Mouse (Mus musculus) stomach, postnatal 0 days (tissue): ENCODE results near the gene Ccdc63. TPM values are rescaled to one million over a fixed set of nuclear protein-coding genes. Genes with fewer than 3 reads are reported as not detected.

Source experiments
- ATAC-seq: fragments of 200-750 bp; cut with Nextera tagmentation; 2 replicates; pipeline ENCODE4 v1.8.0; 2017; ENCODE audit not compliant: low FRiP score, low TSS enrichment
- DNase-seq: peaks from one replicate; pipeline ENCODE4 v3.0.0-alpha.2; 2016; ENCODE audit warnings: low spot score
- H3K27ac ChIP-seq: fragments of 300-500 bp; sonication (generic); replicated peaks from 2 replicates; pipeline ENCODE4 v1.5.1; 2014; ENCODE audit warnings: mild to moderate bottlenecking, control low read depth
- H3K27me3 ChIP-seq: fragments of 300-500 bp; sonication (generic); 2 replicates; pipeline ENCODE4 v1.6.1; 2014; ENCODE audit warnings: low read length; ENCODE audit not compliant: control insufficient read depth, insufficient read depth
- H3K36me3 ChIP-seq: fragments of 300-500 bp; sonication (generic); 2 replicates; pipeline ENCODE4 v1.6.1; 2014; ENCODE audit warnings: low read length, mixed read lengths; ENCODE audit not compliant: control insufficient read depth, insufficient read depth
- H3K4me1 ChIP-seq: fragments of 300-500 bp; sonication (generic); replicated peaks from 2 replicates; pipeline ENCODE4 v1.6.1; 2014; ENCODE audit warnings: antibody characterized with exemption; ENCODE audit not compliant: control insufficient read depth, insufficient read depth
- H3K4me2 ChIP-seq: fragments of 300-500 bp; sonication (generic); replicated peaks from 2 replicates; pipeline ENCODE4 v1.6.1; 2014; ENCODE audit warnings: low read depth, mild to moderate bottlenecking, control low read depth, moderate library complexity
- H3K4me3 ChIP-seq: fragments of 300-500 bp; sonication (generic); 2 replicates; pipeline ENCODE4 v1.5.1; 2014; ENCODE audit warnings: low read depth, low read length, control low read depth
- H3K9ac ChIP-seq: fragments of 300-500 bp; sonication (generic); 2 replicates; pipeline ENCODE4 v1.6.1; 2014; ENCODE audit warnings: mild to moderate bottlenecking, low read length, control low read depth, mixed read lengths
- H3K9me3 ChIP-seq: fragments of 300-500 bp; sonication (generic); 2 replicates; pipeline ENCODE4 v1.6.1; 2016; ENCODE audit warnings: low read length; ENCODE audit not compliant: control insufficient read depth
- CTCF ChIP-seq: IDR thresholded peaks from 2 replicates; pipeline ENCODE4 v1.5.1; 2016; ENCODE audit warnings: antibody characterized with exemption, low read depth, mild to moderate bottlenecking, moderate library complexity
- EP300 ChIP-seq: optimal IDR thresholded peaks from 2 replicates; pipeline ENCODE3; 2016; ENCODE audit warnings: antibody characterized with exemption
- WGBS: fragments of 180-500 bp; shearing (Covaris S2); extraction: QIAGEN DNeasy Blood & Tissue Kit; methylation state at CpG from one replicate; pipeline ENCODE4 v1.1.7; 2014; 5-methylcytosine and 5-hydroxymethylcytosine counted together
- polyA plus RNA-seq: library from polyadenylated mRNA; unstranded; fragments of >200 nt; fragmentation: Nextera tagmentation; extraction: Ambion mirVana; gene quantifications from 2 replicates; pipeline ENCODE4 v1.2.1, GENCODE M21; 2015

Gene Ccdc63
- polyA plus RNA-seq, 1 experiment from 2014 or later = 0.07 TPM

DNA sequence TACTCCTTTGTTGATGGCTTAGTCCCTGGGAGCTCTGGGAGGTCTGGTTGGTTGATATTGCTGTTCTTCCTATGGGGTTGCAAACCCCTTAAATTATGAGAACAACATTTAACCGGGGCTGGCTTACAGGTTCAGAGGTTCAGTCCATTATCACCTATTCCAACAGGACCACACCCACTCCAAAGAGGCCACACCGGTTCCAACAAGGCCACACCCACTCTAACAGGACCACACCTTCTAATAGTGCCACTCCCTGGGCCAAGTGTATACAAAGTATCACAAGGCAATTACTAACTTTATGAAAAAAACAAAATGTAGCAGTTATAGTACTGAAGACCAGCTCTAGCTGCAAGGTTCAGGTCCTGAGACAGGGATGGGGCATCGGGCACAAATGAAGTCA is 56.2 kb downstream of the Ccdc63 start:
- no peaks in the 10 kb centered on the region for H3K4me1 ChIP-seq
- 49% methylated on average over 3 of the region's 3 CpGs for WGBS
- H3K36me3 ChIP-seq = no peaks in the 10 kb centered on the region
- no peak overlapping the region for H3K27ac ChIP-seq
- no peak overlapping the region for H3K9ac ChIP-seq
- H3K4me2 ChIP-seq = no peak overlapping the region
- peak; percentile 81 for ATAC-seq
- H3K27me3 ChIP-seq = no peaks in the 10 kb centered on the region
- TF ChIP-seq CTCF = no peak
- no peak for TF ChIP-seq EP300
- H3K9me3 ChIP-seq = no peaks in the 10 kb centered on the region
- DNase-seq = peak; percentile 61
- H3K4me3 ChIP-seq = no peak overlapping the region

- no peaks in the 10 kb centered on the region for H3K27me3 ChIP-seq
- no peaks in the 10 kb centered on the region for H3K9me3 ChIP-seq
- WGBS = 77% methylated on average over 2 of the region's 2 CpGs
- no peak overlapping the region for H3K9ac ChIP-seq
- TF ChIP-seq CTCF = no peak
- TF ChIP-seq EP300 = no peak
- H3K4me3 ChIP-seq = no peak overlapping the region
- no peak for DNase-seq
- ATAC-seq = no peak
- no peaks in the 10 kb centered on the region for H3K4me1 ChIP-seq
- H3K27ac ChIP-seq = no peak overlapping the region
- H3K4me2 ChIP-seq = no peak overlapping the region
- H3K36me3 ChIP-seq = no peaks in the 10 kb centered on the region
Observed at GRCm38 (mm10) chr5:122083282-122083681, 57.3 kb downstream of the Ccdc63 start.

DNA sequence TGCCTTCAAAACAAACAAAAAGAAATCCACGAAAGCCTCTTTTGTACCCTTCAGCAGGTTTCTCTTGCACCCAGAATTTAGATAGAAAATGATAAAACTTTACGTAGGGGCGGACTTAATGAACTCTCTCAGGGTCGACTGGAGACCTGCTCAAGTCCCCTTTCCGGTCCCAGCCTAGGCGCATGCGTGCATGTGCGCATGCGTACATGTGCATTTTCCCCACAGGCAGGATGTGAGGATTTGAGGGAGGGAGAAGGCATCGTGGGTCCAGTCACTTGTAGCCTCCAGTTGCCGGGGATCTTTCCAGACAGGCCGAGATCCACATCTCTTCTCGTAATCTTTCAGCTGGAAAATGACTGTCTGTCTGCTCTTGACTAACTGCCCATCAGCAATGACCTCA is 59.2 kb downstream of the Ccdc63 start:
- Histone ChIP-seq H3K4me1 (no peaks in the 10 kb centered on the region), H3K36me3 (no peaks in the 10 kb centered on the region), H3K27ac (no peak overlapping the region), H3K9ac (no peak overlapping the region), H3K4me3 (no peak overlapping the region), H3K27me3 (no peaks in the 10 kb centered on the region), H3K4me2 (no peak overlapping the region), H3K9me3 (no peaks in the 10 kb centered on the region)
- 87% methylated on average over 13 of the region's 13 CpGs for WGBS
- ATAC-seq (no peak), DNase-seq (no peak)
- no peak for TF ChIP-seq CTCF
- no peak for TF ChIP-seq EP300

DNA sequence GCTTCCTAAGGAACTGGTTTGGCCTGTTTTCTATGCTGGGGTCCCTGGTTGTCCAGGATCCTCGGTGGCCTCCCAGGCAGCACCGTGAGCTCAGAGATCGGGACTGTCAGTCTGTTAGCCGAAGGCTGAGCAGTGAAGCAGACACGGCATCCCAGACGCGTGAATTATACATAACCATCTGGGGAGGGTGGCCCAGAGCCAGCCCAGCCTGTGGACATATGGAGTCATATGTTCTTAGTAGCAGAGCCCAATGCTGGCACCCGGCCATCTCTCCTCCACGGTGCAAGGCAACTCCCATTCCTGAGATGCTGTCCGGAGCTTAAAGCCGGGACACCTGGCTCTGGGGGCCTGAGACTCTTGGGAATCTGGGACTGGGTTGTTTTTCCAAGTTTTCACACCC is 59.7 kb downstream of the Ccdc63 start:
- Histone ChIP-seq H3K4me1 (no peaks in the 10 kb centered on the region), H3K27me3 (no peaks in the 10 kb centered on the region), H3K27ac (no peak overlapping the region), H3K9ac (no peak overlapping the region), H3K9me3 (no peaks in the 10 kb centered on the region), H3K4me2 (no peak overlapping the region), H3K36me3 (no peaks in the 10 kb centered on the region), H3K4me3 (no peak overlapping the region)
- no peak for TF ChIP-seq EP300
- TF ChIP-seq CTCF = no peak
- 33% methylated on average over 11 of the region's 11 CpGs for WGBS
- peak; percentile 46; the same call in 1 of the 2 replicates for ATAC-seq
- DNase-seq = peak; percentile 65

DNA sequence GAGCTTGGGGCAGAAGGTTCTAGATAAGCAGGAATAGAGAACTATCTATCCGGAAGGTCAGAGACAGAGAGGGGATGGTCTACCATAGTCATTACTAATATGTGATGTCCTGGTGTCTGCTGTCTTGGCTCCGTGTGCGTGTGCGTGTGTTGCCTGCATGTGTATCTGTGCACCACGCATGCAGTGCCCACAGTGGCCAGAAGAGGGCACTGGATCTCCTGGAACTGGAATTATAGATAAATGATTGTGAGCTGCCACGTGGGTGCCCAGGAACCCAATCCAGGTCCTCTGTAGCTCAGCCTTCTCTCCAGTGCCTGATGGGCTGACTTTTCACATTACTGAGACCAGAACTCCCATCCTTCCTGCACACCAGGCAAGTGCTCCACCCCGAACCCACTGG is 60.8 kb downstream of the Ccdc63 start:
- Histone ChIP-seq H3K27ac (no peak overlapping the region), H3K27me3 (no peaks in the 10 kb centered on the region), H3K36me3 (no peaks in the 10 kb centered on the region), H3K4me3 (no peak overlapping the region), H3K4me1 (no peaks in the 10 kb centered on the region), H3K9ac (no peak overlapping the region), H3K9me3 (no peaks in the 10 kb centered on the region), H3K4me2 (no peak overlapping the region)
- 86% methylated on average over 7 of the region's 7 CpGs for WGBS
- TF ChIP-seq EP300 (no peak), CTCF (peak; percentile 56)
- no peak for DNase-seq
- no peak for ATAC-seq

- Histone ChIP-seq H3K4me2 (no peak overlapping the region), H3K27ac (no peak overlapping the region), H3K9me3 (no peaks in the 10 kb centered on the region), H3K4me3 (no peak overlapping the region), H3K27me3 (no peaks in the 10 kb centered on the region), H3K9ac (no peak overlapping the region), H3K36me3 (no peaks in the 10 kb centered on the region), H3K4me1 (no peaks in the 10 kb centered on the region)
- no peak for ATAC-seq
- no peak for DNase-seq
- 63% methylated on average over 4 of the region's 4 CpGs for WGBS
- TF ChIP-seq CTCF (no peak), EP300 (no peak)
Observed at GRCm38 (mm10) chr5:122077244-122077643, 63.4 kb downstream of the Ccdc63 start.
